Mouse (Mus musculus) olfactory bulb, adult 2 months (tissue): Measurements from ENCODE around the gene Kremen2. TPM values are rescaled to one million over a fixed set of nuclear protein-coding genes. Genes with fewer than 3 reads are reported as not detected.
A peak's percentile ranks its signal among the peaks of the same experiment; 100 is the strongest.

Experiments used
- H3K27ac ChIP-seq: fragments of 200-500 bp; 2 replicates; pipeline ENCODE4 v1.5.1; 2012; ENCODE audit warnings: low read depth, low read length; ENCODE audit not compliant: insufficient read depth
- H3K4me1 ChIP-seq: fragments of 200-500 bp; 2 replicates; pipeline ENCODE4 v1.6.1; 2012; ENCODE audit warnings: low read length; ENCODE audit not compliant: control insufficient read depth, insufficient read depth
- H3K4me3 ChIP-seq: fragments of 200-500 bp; 2 replicates; pipeline ENCODE4 v1.5.1; 2012; ENCODE audit warnings: mild to moderate bottlenecking, low read depth, low read length, moderate library complexity; ENCODE audit not compliant: insufficient read depth
- CTCF ChIP-seq: fragments of 200-500 bp; IDR thresholded peaks from 2 replicates; pipeline ENCODE4 v1.5.1; 2012; ENCODE audit warnings: low read depth, mild to moderate bottlenecking, low read length, moderate library complexity; ENCODE audit not compliant: insufficient read depth
- POLR2A ChIP-seq: fragments of 200-500 bp; IDR thresholded peaks from 2 replicates; pipeline ENCODE4 v1.6.1; 2012; ENCODE audit warnings: mild to moderate bottlenecking, low read depth, low read length, moderate library complexity; ENCODE audit not compliant: insufficient read depth
- WGBS: fragments of 180-500 bp; shearing (Covaris S2); methylation state at CpG from one replicate; pipeline ENCODE4 v1.1.7; 2018; 5-methylcytosine and 5-hydroxymethylcytosine counted together
- polyA plus RNA-seq: library from polyadenylated mRNA; stranded (reverse); fragments of >200 nt; gene quantifications from 2 replicates; pipeline ENCODE4 v1.2.4, GENCODE M21; 2012; ENCODE audit warnings: low replicate concordance; ENCODE audit not compliant: missing spikeins, insufficient read depth, insufficient read length

Gene Kremen2
- polyA plus RNA-seq, result not detected in 2 replicates

DNA sequence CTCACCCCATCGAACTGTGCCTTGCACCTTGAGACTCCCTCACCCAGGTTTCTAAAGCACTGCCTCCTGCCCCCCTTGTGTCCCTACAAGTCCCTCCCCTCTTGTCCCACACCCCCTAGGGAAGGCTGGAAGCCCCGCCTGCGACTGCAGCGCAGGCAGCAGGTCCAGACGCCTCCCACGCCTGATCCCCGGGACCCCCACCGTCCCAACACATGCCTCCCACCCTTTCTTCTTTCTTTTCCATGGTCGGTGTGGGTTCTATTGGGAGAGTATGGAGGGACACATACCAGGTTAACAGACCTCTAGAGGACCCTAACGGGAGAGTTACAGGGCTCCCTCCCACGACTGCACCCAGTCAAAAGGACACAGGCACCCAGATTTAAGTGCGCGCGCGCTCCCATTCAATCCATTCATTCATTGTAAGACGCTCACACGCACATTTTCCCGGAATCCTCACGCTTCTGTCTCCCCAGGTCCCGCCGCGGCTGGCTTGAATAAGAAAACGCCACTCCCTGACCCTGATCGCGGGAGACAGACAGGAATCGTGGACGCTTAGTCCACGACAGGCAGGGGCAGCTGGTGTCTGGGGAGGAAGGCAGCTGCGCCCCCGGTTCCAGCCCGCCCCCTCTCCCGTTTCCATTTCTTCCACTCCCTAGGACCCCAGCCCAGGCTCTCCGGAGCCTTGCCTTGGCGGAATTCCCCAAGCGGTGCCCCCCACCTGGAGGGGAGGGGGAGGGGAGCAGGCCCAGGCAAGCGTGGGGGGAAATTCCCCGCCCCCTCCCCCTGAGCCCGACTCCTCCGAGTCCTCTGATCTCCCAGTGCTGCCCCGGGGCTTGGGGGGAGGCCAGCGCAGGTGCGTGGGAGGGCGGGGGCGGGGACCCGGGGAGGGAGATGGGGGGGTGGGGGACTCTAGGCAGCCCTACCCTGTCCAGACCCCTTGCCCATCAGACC is at the start of gene Kremen2:
Kremen2 (minus strand) TSS at position 533 of the 951 bp plus-strand sequence.
- WGBS, result 2% methylated on average over 44 of the region's 45 CpGs
- peak within 1 kb of the TSS; percentile 17 for H3K4me3 ChIP-seq

DNA sequence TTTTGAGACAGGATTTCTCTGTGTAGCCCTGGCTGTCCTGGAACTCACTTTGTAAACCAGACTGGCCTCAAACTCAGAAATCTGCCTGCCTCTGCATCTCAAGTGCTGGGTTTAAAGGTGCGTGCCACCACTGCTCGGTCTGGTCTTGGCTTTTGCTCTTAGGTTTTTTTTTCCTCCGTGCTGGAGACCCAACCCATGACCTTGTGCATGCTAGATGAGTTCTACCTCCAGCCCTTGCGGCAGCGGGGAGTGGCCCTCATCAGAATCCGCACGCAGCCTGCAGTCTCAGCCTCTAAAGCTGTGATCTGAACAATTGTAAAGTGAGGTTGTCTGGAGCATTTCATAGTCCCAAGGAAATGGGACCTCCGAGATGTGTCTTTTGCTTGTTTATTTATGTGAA is 49.7 kb upstream of the Kremen2 start:
- Histone ChIP-seq H3K27ac (no peak overlapping the region), H3K4me3 (no peak overlapping the region), H3K4me1 (peaks cover 14% of the 10 kb centered on the region)
- WGBS, result 93% methylated on average over 8 of the region's 8 CpGs
- TF ChIP-seq POLR2A (no peak), CTCF (no peak)

More for the DNA sequence above, at the start of gene Kremen2:
- peaks cover 30% of the 10 kb centered on the region for H3K4me1 ChIP-seq
- H3K27ac ChIP-seq, result no peak within 1 kb of the TSS
- no peak for TF ChIP-seq CTCF
- TF ChIP-seq POLR2A, result no peak

DNA sequence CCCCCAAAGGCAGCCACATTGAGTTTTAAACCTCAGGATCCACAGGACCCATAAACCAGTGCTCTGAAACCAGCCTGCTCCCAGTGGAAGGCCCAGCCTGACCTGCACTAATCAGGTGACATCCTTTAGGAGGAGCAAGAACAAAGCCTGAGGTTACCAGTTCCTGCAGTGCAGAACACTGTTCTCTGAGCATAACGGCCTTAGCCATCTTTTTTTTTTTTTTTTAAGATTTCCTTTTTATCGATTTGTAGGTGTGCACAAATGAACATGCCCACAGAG is 45.4 kb upstream of the Kremen2 start:
- peak overlapping the region; percentile 93 for H3K27ac ChIP-seq
- peak overlapping the region; percentile 53 for H3K4me3 ChIP-seq
- 26% methylated on average over 2 of the region's 2 CpGs for WGBS
- H3K4me1 ChIP-seq, result peaks cover 19% of the 10 kb centered on the region
- TF ChIP-seq CTCF, result no peak
- TF ChIP-seq POLR2A, result no peak

DNA sequence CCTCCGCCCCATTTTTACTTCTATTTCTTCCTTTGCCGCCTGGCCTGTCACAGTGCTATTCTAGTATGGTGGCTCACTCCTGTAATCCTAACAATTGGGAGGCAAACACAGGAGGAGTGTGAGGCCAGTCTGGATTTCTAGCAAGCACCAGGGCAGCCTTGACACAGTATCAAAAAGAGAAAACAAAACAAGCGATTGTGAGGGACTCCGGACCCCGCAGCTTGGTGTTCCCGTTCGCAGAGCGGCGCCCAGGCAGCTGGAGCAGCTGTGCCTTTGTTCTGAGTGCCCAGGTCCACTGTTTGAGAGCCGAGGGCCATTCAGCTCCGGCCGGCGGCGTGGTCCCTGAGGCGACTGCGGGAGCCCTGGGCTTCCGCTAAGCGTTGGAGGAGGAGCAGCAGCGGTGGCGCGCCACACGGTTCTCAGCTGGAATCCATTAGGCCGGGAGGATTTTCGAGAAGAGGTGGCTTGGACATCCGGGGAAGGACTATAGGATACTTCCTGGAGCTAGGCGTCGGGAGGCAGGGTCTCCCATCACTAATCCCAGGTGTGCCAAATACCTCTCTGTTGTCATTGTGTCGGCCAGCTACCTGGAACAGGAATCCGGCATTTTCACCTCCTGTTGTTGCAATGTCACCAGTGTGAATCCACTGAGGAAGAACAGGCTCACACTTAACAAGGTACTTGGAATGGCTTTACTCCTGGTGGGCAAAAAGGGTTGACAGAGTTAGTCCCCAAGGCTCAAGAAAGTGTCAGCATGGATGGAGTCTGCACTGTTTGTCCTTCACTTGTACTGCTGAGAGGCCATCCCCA is 44.8 kb upstream of the Kremen2 start, which contains the start of gene Srrm2:
Srrm2 (plus strand) TSS at position 264 of the 810 bp plus-strand sequence.
- no peak for TF ChIP-seq CTCF
- TF ChIP-seq POLR2A, result no peak
- 1% methylated on average over 29 of the region's 29 CpGs for WGBS
- Histone ChIP-seq H3K4me3 (peak within 1 kb of the TSS; percentile 53), H3K27ac (peak within 1 kb of the TSS; percentile 93), H3K4me1 (peaks cover 23% of the 10 kb centered on the region)

DNA sequence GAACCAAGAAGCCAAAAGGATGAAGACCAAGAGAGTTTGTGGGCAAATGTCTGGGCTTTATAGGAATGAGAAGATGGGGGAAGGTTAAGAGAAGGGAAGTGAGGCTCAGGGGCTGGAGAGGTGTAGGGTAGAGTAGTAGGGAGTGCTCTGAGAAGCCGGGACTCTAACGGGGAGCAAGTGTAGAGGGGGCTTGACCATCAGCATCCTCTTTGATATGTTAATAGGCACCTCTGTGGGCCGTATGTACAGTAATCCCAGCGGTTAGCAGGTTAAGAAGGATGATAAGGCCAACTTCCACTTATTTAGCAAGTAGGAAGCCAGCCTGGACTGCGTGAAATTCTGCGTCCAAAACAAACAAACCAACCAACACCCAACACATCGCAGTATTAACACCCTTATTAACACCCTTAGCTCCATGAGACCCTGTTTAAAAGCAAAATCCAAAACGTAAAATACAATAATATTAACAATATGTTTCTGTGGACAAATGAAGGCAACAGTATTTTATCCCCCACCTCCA is 44.2 kb upstream of the Kremen2 start:
- Histone ChIP-seq H3K27ac (peak overlapping the region; percentile 93), H3K4me1 (peaks cover 22% of the 10 kb centered on the region), H3K4me3 (no peak overlapping the region)
- no peak for TF ChIP-seq CTCF
- TF ChIP-seq POLR2A, result no peak
- WGBS, result 16% methylated on average over 8 of the region's 8 CpGs

DNA sequence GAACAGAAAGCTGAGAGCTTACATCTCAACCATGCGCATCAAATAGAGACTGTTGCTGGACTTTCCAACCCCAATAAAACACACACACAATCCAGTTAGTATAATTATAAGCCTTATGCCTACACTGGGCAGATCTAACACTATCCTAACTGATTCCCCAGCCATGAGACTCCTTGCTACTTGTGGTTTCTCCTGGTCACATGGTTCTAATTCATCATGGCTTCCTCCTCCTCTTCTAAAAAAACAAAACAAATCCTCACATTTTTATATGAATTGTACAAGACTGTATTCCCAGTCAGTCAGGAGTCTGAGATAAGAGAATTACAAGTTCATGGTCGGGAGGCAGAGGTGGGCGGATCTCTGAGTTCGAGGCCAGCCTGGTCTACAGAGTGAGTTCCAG is 43.3 kb upstream of the Kremen2 start:
- no peak for TF ChIP-seq POLR2A
- TF ChIP-seq CTCF, result no peak
- H3K4me3 ChIP-seq, result no peak overlapping the region
- peaks cover 22% of the 10 kb centered on the region for H3K4me1 ChIP-seq
- WGBS, result 90% methylated on average over 4 of the region's 4 CpGs
- no peak overlapping the region for H3K27ac ChIP-seq

DNA sequence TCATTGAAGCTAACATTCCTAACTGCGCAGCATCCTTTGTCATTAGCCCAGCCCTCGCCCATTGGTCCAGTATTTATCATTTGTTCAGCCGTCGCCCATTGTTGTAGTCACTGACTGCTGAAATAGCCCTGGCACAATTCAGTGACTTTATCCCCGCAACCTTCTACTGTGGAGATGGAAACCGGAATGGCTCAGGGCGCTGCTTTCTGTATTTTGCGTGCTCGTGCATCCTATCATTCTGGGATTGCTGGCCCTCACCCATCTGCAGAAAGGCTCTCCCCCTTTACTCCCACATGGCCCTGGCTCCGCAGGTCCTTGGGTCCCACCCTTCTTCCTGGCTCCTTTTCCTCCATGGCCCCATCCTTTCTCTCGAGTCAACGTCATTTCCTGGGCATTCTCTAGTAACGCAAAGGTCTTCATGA is 40.9 kb upstream of the Kremen2 start:
- Histone ChIP-seq H3K27ac (peak overlapping the region; percentile 86), H3K4me1 (peaks cover 13% of the 10 kb centered on the region), H3K4me3 (peak overlapping the region; percentile 47)
- whole genome bisulfite sequencing, result 8% methylated on average over 13 of the region's 13 CpGs
- TF ChIP-seq POLR2A (peak; percentile 40; the same call in 1 of the 2 replicates), CTCF (no peak)

DNA sequence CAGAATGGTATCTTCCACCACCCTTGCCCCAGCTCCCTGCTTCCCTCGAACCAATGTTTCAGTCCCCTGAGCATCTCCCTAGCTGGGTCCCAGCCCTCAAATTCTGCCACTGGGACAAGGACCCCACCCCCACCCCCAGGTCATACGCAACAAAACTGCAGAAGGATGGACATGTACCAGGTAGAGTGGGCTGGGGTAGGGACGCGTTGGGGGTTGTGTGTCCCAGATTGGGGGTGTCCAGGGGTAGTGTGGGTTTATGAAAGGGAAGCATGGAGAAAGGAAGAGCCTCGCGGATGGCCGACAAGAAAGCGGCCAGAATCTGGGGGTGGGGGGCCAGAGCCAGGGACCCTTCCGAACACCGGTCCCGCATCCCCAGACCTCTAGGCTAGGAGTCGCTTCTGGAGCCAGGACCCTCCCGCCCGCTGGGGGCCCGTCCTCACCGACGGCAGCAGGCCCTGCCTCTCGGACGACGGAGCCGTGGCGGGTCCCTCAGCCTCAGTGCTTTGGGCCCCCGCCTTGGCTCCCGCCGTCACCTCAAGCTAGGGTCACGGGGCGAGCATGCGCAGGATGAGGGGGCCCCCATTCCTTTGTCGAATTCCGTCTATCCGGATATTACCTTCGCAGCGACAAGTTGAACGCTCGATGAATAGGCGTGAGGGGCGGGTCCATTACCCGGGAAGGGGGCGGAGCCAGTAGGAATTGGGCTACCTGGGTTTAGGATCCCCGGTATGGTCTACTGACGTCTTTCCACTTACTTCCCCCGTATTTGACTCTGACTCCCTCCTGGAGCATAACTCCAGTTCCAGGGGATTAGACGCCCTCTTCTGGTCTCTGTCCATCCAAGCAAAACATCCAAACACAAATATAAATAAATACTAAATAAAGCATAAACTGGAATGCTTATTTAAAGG is 40.2 kb upstream of the Kremen2 start, which contains the start of gene Flywch2:
Flywch2 (minus strand) TSS at position 521 of the 911 bp plus-strand sequence.
- peak within 1 kb of the TSS; percentile 86 for H3K27ac ChIP-seq
- no peak for TF ChIP-seq CTCF
- H3K4me3 ChIP-seq, result peak within 1 kb of the TSS; percentile 65
- peaks cover 11% of the 10 kb centered on the region for H3K4me1 ChIP-seq
- WGBS, result 3% methylated on average over 43 of the region's 43 CpGs
